Mouse (Mus musculus) lung, embryonic 15.5 days (tissue): ENCODE data around the gene Gm10961. TPM values are rescaled to one million over a fixed set of nuclear protein-coding genes. Genes with fewer than 3 reads are reported as not detected.

Experiments used
- ATAC-seq: fragments of 200-750 bp; cut with Nextera tagmentation; 2 replicates; pipeline ENCODE4 v1.8.0; 2017; ENCODE audit warnings: moderate number of reproducible peaks, borderline replicate concordance; ENCODE audit not compliant: low FRiP score, low TSS enrichment; ENCODE audit errors: extremely low read depth
- H3K27ac ChIP-seq: fragments of 300-500 bp; sonication (generic); 2 replicates; pipeline ENCODE4 v1.5.1; 2015; ENCODE audit warnings: moderate library complexity, mild to moderate bottlenecking, inconsistent platforms
- H3K27me3 ChIP-seq: fragments of 300-500 bp; sonication (generic); 2 replicates; pipeline ENCODE4 v1.6.1; 2015; ENCODE audit warnings: inconsistent platforms
- H3K36me3 ChIP-seq: fragments of 300-500 bp; sonication (generic); 2 replicates; pipeline ENCODE4 v1.6.1; 2015; ENCODE audit warnings: inconsistent platforms
- H3K4me1 ChIP-seq: fragments of 300-500 bp; sonication (generic); 2 replicates; pipeline ENCODE4 v1.6.1; 2015; ENCODE audit warnings: inconsistent platforms
- H3K4me2 ChIP-seq: fragments of 300-500 bp; sonication (generic); 2 replicates; pipeline ENCODE4 v1.6.1; 2015; ENCODE audit warnings: inconsistent platforms, mild to moderate bottlenecking, moderate library complexity
- H3K4me3 ChIP-seq: fragments of 300-500 bp; sonication (generic); 2 replicates; pipeline ENCODE4 v1.5.1; 2015; ENCODE audit warnings: mild to moderate bottlenecking, inconsistent platforms
- H3K9ac ChIP-seq: fragments of 300-500 bp; sonication (generic); 2 replicates; pipeline ENCODE4 v1.6.1; 2015; ENCODE audit warnings: inconsistent platforms
- H3K9me3 ChIP-seq: fragments of 300-500 bp; sonication (generic); 2 replicates; pipeline ENCODE4 v1.6.1; 2016; ENCODE audit warnings: inconsistent platforms
- WGBS: fragments of 180-500 bp; shearing (Covaris S2); methylation state at CpG from one replicate; pipeline ENCODE4 v1.1.7; 2015; 5-methylcytosine and 5-hydroxymethylcytosine counted together
- polyA plus RNA-seq: library from polyadenylated mRNA; unstranded; fragments of >200 nt; fragmentation: Nextera tagmentation; extraction: Ambion mirVana; gene quantifications from 2 replicates; pipeline ENCODE4 v1.2.1, GENCODE M21; 2015

The Gm10961 gene
- polyA plus RNA-seq, 1 experiment from 2014 or later, result not detected

DNA sequence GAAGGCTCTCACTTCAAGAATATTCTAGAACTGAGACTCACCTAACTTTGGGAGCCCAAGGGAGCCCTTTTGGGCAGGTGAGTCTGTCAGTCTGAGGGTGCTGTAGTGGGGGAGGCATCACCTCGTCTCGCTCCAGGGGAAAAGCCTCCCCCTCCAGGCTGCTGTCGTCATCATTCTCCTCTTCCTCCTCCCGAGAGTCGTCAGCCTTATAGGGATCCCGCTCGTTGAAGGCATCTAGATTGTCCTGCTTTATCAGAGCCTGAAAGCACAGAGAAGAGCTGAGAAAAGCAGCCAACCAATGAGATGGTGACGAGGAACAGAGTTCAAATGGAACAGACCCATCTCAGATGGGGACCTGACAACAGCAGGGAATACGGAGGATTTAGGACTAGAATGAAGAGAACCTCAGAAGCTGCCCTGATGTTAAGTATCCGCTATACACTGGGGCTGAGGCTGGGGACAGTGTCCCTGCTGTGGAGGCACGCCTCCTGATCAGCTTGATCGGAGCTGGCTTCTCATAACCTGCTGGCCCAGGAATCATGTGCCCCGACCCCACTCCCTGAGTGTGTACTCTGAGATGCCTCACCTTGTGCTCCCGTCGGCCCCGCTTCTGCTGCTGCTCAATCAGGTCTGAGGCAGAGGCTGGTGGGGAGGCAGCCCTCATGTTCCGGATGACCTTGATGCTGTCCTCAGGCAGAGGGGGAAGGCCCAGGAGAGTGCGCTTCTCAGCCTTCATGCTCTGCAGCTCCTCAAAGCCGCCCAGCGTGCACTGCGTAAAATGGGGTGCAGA, 9.6 kb upstream of the Gm10961 start:
- Histone ChIP-seq H3K4me2 (no peak overlapping the region), H3K9ac (no peak overlapping the region), H3K4me3 (no peak overlapping the region), H3K27ac (no peak overlapping the region), H3K36me3 (peaks cover 91% of the 10 kb centered on the region), H3K27me3 (no peaks in the 10 kb centered on the region), H3K4me1 (no peaks in the 10 kb centered on the region), H3K9me3 (no peaks in the 10 kb centered on the region)
- 88% methylated on average over 21 of the region's 21 CpGs for WGBS
- ATAC-seq, result no peak

DNA sequence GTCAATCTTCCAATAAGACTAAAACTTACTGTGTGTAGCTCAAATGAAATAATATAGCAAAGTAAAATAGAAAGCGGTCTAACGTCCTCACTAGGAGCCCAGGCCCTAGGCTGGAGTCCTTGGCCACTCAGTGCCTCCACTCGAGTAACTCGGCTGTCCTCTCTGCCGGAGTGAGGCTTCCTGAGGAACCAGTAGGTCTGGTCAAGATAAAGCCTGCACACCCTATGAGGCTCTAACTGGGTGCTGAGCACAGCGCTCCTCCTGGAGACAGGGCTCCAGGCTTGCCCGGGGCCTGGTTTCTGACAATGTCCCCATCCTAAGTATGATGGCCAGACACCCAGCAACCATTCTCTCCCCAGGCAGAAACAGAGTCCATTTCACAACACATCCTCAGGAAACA, 8.6 kb upstream of the Gm10961 start:
- H3K4me2 ChIP-seq, result no peak overlapping the region
- no peak overlapping the region for H3K9ac ChIP-seq
- H3K9me3 ChIP-seq, result no peaks in the 10 kb centered on the region
- H3K27me3 ChIP-seq, result no peaks in the 10 kb centered on the region
- WGBS, result 89% methylated on average over 7 of the region's 7 CpGs
- ATAC-seq, result no peak
- no peaks in the 10 kb centered on the region for H3K4me1 ChIP-seq
- H3K36me3 ChIP-seq, result peaks cover 91% of the 10 kb centered on the region
- H3K4me3 ChIP-seq, result no peak overlapping the region
- no peak overlapping the region for H3K27ac ChIP-seq

GRCm38 (mm10) chr3:107624424-107624823, 6.7 kb upstream of the Gm10961 start:
- Histone ChIP-seq H3K27me3 (no peaks in the 10 kb centered on the region), H3K9ac (no peak overlapping the region), H3K4me2 (no peak overlapping the region), H3K4me3 (no peak overlapping the region), H3K36me3 (peaks cover 80% of the 10 kb centered on the region), H3K4me1 (no peaks in the 10 kb centered on the region), H3K27ac (no peak overlapping the region), H3K9me3 (no peaks in the 10 kb centered on the region)
- no peak for ATAC-seq
- WGBS, result 96% methylated on average over 8 of the region's 8 CpGs

DNA sequence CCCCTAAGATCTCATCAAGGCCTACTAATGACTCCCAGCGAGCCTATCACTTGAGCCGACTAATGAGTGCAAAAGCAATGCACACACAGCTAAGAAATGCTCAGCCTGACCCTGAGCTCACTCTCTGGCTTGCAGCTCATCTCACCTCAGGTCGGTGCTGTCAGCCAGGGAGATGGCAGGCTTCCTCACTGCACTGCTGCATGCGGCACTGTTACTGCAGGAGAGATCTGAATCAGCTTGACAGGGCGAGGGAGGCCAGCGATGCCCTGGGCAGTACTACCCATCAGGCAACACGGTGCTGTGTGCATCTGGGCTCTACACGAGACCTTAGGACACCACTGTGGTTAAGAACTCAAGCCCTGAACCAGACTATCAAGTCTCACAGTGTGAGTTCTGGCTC, 5.6 kb upstream of the Gm10961 start:
- H3K4me3 ChIP-seq, result no peak overlapping the region
- H3K4me2 ChIP-seq, result no peak overlapping the region
- 91% methylated on average over 8 of the region's 8 CpGs for WGBS
- H3K36me3 ChIP-seq, result peaks cover 75% of the 10 kb centered on the region
- H3K27me3 ChIP-seq, result no peaks in the 10 kb centered on the region
- no peak for ATAC-seq
- no peak overlapping the region for H3K27ac ChIP-seq
- H3K9ac ChIP-seq, result no peak overlapping the region
- H3K9me3 ChIP-seq, result no peaks in the 10 kb centered on the region
- H3K4me1 ChIP-seq, result peaks cover 9% of the 10 kb centered on the region

DNA sequence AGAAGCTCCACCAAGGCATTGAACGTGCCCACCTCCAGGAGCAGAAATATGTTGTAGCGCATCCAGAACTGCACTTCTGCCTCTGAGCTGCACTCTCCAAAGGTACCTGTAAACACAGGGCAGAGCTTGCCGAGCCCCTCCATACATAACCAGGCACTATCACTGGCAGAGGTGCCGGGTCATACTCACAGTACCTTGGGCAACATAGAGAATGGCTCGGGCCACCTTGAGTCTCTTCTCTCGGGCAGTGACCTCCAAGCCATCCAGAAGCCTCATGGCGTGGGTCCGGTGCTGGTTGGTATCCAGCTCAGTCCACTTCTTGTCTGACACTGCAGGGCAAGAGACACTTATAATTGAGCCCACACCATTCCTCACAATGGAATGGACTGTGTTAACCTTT, 4.4 kb upstream of the Gm10961 start:
- Histone ChIP-seq H3K27me3 (no peaks in the 10 kb centered on the region), H3K4me2 (no peak overlapping the region), H3K4me1 (peaks cover 11% of the 10 kb centered on the region), H3K9ac (no peak overlapping the region), H3K27ac (no peak overlapping the region), H3K4me3 (no peak overlapping the region), H3K9me3 (no peaks in the 10 kb centered on the region), H3K36me3 (peaks cover 63% of the 10 kb centered on the region)
- no peak for ATAC-seq
- WGBS, result 93% methylated on average over 8 of the region's 8 CpGs

- Histone ChIP-seq H3K27ac (no peak overlapping the region), H3K27me3 (no peaks in the 10 kb centered on the region), H3K9ac (no peak overlapping the region), H3K4me1 (peaks cover 11% of the 10 kb centered on the region), H3K36me3 (peaks cover 57% of the 10 kb centered on the region), H3K9me3 (no peaks in the 10 kb centered on the region), H3K4me2 (no peak overlapping the region), H3K4me3 (no peak overlapping the region)
- WGBS, result 91% methylated on average over 7 of the region's 7 CpGs
- ATAC-seq, result no peak
Measured at GRCm38 (mm10) chr3:107627641-107628040, 3.5 kb upstream of the Gm10961 start.

- WGBS, result 80% methylated on average over 2 of the region's 2 CpGs
- Histone ChIP-seq H3K27me3 (no peaks in the 10 kb centered on the region), H3K27ac (no peak overlapping the region), H3K4me2 (no peak overlapping the region), H3K9me3 (no peaks in the 10 kb centered on the region), H3K4me1 (peaks cover 11% of the 10 kb centered on the region), H3K36me3 (peaks cover 47% of the 10 kb centered on the region), H3K4me3 (no peak overlapping the region), H3K9ac (no peak overlapping the region)
- ATAC-seq, result no peak
Measured at GRCm38 (mm10) chr3:107628551-107628950, 2.6 kb upstream of the Gm10961 start.

GRCm38 (mm10) chr3:107629411-107629810, 1.7 kb upstream of the Gm10961 start:
- Histone ChIP-seq H3K27me3 (no peaks in the 10 kb centered on the region), H3K36me3 (peaks cover 40% of the 10 kb centered on the region), H3K9ac (no peak overlapping the region), H3K9me3 (no peaks in the 10 kb centered on the region), H3K4me2 (no peak overlapping the region), H3K27ac (no peak overlapping the region), H3K4me1 (peaks cover 11% of the 10 kb centered on the region), H3K4me3 (no peak overlapping the region)
- ATAC-seq, result no peak
- 79% methylated on average over 4 of the region's 4 CpGs for WGBS

GRCm38 (mm10) chr3:107631523-107631958, 419 bp downstream of the Gm10961 start, which contains the start of gene Strip1:
Gene Strip1, minus strand, starts transcription at chr3:107631694.
- under 1% methylated on average over 26 of the region's 35 CpGs for WGBS
- H3K36me3 ChIP-seq, result peaks cover 19% of the 10 kb centered on the region
- peak; percentile 98 for ATAC-seq

DNA sequence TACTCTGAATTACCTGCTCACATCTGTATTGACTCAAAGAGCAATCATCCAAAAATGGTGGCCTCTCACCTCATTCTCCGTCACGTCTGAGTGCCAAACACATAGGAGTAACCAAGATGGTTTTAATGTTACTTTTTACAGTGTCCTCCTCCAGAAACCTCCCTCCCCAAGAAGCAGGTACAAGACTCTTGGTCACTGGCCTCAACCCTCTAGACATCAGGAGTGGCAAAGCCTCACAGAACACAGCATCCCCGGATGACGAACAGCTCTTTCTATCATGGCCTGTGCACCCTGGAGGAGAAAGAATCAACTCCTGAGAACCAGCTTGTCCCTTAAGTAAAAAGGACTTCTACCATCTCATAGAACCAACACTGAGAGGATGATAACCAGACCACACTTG, 1.7 kb downstream of the Gm10961 start:
- Histone ChIP-seq H3K4me3 (no peak overlapping the region), H3K4me2 (no peak overlapping the region), H3K27ac (no peak overlapping the region), H3K9me3 (no peaks in the 10 kb centered on the region), H3K27me3 (no peaks in the 10 kb centered on the region), H3K36me3 (peaks cover 7% of the 10 kb centered on the region), H3K9ac (no peak overlapping the region), H3K4me1 (peaks cover 11% of the 10 kb centered on the region)
- ATAC-seq, result no peak
- 91% methylated on average over 4 of the region's 4 CpGs for WGBS

More at GRCm38 (mm10) chr3:107631523-107631958, 419 bp downstream of the Gm10961 start, which contains the start of gene Strip1:
- Histone ChIP-seq H3K27me3 (no peaks in the 10 kb centered on the region), H3K4me1 (peaks cover 11% of the 10 kb centered on the region), H3K9ac (peak within 1 kb of the TSS; percentile 95), H3K4me3 (peak within 1 kb of the TSS; percentile 86), H3K9me3 (no peaks in the 10 kb centered on the region), H3K4me2 (peak within 1 kb of the TSS; percentile 76), H3K27ac (peak within 1 kb of the TSS; percentile 86)

DNA sequence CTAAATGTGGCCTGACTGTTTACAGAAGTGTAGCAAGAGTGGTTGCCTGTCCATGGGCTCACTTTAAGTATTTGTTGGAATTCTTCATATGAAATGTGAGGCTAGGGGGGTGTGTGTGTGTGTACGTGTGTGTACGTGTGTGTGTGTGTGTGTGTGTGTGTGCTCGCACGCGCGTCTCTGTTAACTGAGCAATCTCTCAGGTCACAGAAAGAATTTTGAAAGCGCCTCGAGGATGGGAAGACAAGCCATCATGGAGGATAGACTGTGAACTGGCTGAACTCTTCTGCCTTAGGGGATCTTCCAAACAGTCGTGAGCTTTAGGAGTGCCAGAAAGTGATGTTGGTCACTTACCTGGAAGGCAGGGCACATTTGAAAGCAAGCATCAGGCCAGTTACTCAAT, 2.8 kb downstream of the Gm10961 start:
- no peak overlapping the region for H3K27ac ChIP-seq
- H3K4me3 ChIP-seq, result no peak overlapping the region
- ATAC-seq, result no peak
- peaks cover 4% of the 10 kb centered on the region; the same call in 1 of the 2 replicates for H3K36me3 ChIP-seq
- H3K9me3 ChIP-seq, result no peaks in the 10 kb centered on the region
- H3K27me3 ChIP-seq, result no peaks in the 10 kb centered on the region
- H3K9ac ChIP-seq, result no peak overlapping the region
- no peak overlapping the region for H3K4me2 ChIP-seq
- WGBS, result 91% methylated on average over 9 of the region's 9 CpGs
- H3K4me1 ChIP-seq, result peaks cover 11% of the 10 kb centered on the region

GRCm38 (mm10) chr3:107635836-107636235, 4.7 kb downstream of the Gm10961 start:
- H3K9ac ChIP-seq, result no peak overlapping the region
- WGBS, result 35% methylated on average over 8 of the region's 8 CpGs
- no peak overlapping the region for H3K4me2 ChIP-seq
- no peak overlapping the region for H3K27ac ChIP-seq
- H3K27me3 ChIP-seq, result no peaks in the 10 kb centered on the region
- no peak overlapping the region for H3K4me3 ChIP-seq
- H3K36me3 ChIP-seq, result no peaks in the 10 kb centered on the region
- no peaks in the 10 kb centered on the region for H3K4me1 ChIP-seq
- no peak for ATAC-seq
- no peaks in the 10 kb centered on the region for H3K9me3 ChIP-seq
